Mouse (Mus musculus): ENCODE data around the gene Armc2.

DNA sequence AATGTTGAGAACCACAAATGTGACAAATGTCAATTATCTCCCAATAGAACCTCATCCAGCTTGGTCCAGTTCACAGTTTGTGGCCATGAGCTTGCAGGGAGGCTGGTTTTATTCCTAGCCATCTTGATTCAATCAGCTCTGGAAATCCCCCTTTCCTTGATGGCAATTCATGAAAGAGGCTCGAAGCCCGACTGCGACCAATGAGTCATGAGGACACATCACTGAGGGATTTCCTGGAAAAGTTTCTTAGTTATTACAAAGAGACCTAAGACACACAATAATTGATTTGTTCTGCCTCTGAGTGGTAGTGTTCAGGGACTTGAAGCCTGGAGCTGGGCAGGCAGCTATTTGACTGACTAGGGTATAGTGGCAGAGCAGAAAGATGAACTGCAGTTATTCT lies 15.3 kb upstream of the Armc2 start:
- no peak for TF ChIP-seq CTCF (IDR thresholded peaks at IDR 0.05)
- no peak for TF ChIP-seq EP300 (IDR thresholded peaks at IDR 0.05)

Data from lung, postnatal 0 days (tissue).